Mouse (Mus musculus) liver, postnatal 0 days (tissue): ENCODE data around the gene Sptan1.

Experiments used
- CTCF ChIP-seq: sonication (generic); IDR thresholded peaks from 2 replicates; pipeline ENCODE4 v1.5.1; 2016; ENCODE audit warnings: antibody characterized with exemption, low read depth
- EP300 ChIP-seq: IDR thresholded peaks from 2 replicates; pipeline ENCODE4 v1.6.1; 2016; ENCODE audit warnings: antibody characterized with exemption, low read depth, mild to moderate bottlenecking

DNA sequence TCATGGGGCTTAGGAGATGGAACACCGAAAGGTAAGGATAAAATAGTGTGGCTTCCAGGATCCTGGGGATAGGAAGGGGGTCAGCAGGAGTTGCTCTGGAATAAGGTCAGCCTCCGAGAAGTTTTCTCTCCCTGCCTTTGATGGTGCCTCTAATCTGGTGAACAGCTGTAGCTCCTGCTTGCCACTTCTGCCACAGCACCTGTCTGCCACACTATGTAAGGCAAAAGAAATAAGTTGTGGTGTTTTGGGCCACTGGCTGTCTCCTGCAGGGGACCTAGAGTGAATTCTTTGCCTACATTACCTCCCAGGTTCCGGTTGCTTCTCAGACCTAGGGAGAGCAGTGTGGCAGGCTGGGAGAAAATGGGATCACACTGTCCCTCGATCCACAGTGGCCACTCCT is 113.4 kb downstream of the Sptan1 start:
- TF ChIP-seq EP300 (no peak), CTCF (no peak)
